Mouse (Mus musculus) forebrain, embryonic 10.5 days (tissue): ENCODE measurements around the gene Catsperg2. TPM values are rescaled to one million over a fixed set of nuclear protein-coding genes. Genes with fewer than 3 reads are reported as not detected.
"Not testable (repeated sequence)": the region's sequence is repeated elsewhere in the genome, so short reads cannot be mapped to it uniquely, and the experiment has no call there.

Source experiments
- DNase-seq: peaks from one replicate; pipeline ENCODE4 v3.0.0-alpha.2; 2017; ENCODE audit warnings: low spot score; ENCODE audit errors: extremely low spot score
- H3K27ac ChIP-seq: fragments of 300-500 bp; sonication (generic); 2 replicates; pipeline ENCODE4 v1.5.1; 2016; ENCODE audit warnings: mild to moderate bottlenecking
- H3K27me3 ChIP-seq: fragments of 300-500 bp; sonication (generic); 2 replicates; pipeline ENCODE4 v1.6.1; 2016; ENCODE audit warnings: mild to moderate bottlenecking; ENCODE audit not compliant: poor library complexity, severe bottlenecking
- H3K36me3 ChIP-seq: fragments of 300-500 bp; sonication (generic); replicated peaks from 2 replicates; pipeline ENCODE4 v1.6.1; 2016; ENCODE audit warnings: mild to moderate bottlenecking, moderate library complexity
- H3K4me1 ChIP-seq: fragments of 300-500 bp; sonication (generic); 2 replicates; pipeline ENCODE4 v1.6.1; 2016
- H3K4me3 ChIP-seq: fragments of 300-500 bp; sonication (generic); 2 replicates; pipeline ENCODE4 v1.5.1; 2016; ENCODE audit warnings: mild to moderate bottlenecking, moderate library complexity
- H3K9me3 ChIP-seq: fragments of 300-500 bp; sonication (generic); 2 replicates; pipeline ENCODE4 v1.6.1; 2016; ENCODE audit warnings: mild to moderate bottlenecking, moderate library complexity
- WGBS: fragments of 180-500 bp; shearing (Covaris S2); methylation state at CpG from one replicate; pipeline ENCODE4 v1.1.7; 2016; 5-methylcytosine and 5-hydroxymethylcytosine counted together
- polyA plus RNA-seq: library from polyadenylated mRNA; unstranded; fragments of >200 nt; fragmentation: Nextera tagmentation; extraction: Ambion mirVana; gene quantifications from 2 replicates; pipeline ENCODE4 v1.2.1, GENCODE M21; 2016

Catsperg2 gene
- 0.14 TPM in 1 of 2 replicates, not detected in the other for polyA plus RNA-seq

DNA sequence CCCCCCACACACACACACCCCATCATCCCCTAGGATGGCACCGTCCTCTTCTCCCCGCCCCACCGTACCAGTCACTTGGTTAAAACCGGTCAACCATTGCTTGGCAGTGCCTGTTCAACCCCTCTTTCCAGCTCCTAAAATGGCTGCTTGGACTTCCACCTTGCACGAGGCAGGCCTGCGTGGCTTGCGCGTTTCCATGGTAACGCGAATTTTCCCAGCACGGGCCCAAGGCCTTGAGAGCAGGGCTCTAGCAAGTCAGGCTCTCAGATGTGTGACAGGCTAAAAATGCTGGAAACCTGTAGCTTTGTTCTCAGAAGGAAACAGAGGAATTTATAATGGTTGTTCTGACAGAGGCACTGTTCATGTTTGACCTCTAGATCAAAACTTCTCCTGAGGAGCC is at the start of gene Catsperg2:
Catsperg2 (minus strand) TSS at position 173 of the 400 bp plus-strand sequence.
- DNase-seq, H3K4me3 ChIP-seq, H3K27ac ChIP-seq, H3K4me1 ChIP-seq, H3K27me3 ChIP-seq, H3K36me3 ChIP-seq: not testable (repeated sequence)
- H3K9me3 ChIP-seq = peaks cover 15% of the 10 kb centered on the region
- WGBS = 63% methylated on average over 11 of the region's 11 CpGs

DNA sequence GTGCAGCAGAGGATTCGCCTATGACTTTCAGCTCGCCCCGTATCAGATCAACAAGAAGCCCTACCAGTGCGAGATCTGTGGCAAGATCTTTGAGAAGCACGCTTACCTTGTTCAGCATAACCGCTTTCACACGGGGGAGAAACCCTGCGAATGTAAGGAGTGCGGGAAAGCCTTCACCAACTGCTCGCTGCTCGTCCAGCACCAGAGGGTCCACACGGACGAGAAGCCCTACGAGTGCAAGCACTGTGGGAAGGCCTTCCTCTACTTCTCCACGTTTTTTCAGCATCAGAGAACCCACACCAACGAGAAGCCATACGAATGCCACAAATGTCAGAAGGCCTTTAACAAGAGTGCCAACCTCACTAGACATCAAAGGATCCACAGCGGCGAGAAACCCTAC is 49.7 kb upstream of the Catsperg2 start:
- WGBS = 94% methylated on average over 19 of the region's 19 CpGs

DNA sequence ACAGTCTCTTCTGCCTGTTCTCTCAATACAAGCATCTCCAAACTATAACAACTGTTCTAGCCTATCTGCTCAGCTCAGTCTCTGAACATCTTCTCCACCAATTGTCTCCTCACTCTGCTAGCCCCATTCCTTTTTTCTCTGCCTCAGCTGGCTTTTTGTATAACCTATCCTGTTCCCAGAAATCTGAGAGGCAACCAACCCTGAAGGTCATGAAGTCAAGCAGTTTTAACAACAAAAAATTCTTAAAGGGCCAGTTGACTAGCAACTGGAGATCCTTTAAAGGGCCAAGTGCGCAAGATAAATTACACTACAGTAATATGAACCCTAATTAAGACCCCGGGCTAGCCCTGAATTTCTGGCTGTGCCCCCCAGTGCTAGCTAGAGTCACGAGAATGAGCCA is 47.5 kb upstream of the Catsperg2 start:
- Histone ChIP-seq H3K36me3 (peaks cover 85% of the 10 kb centered on the region), H3K9me3 (peaks cover 13% of the 10 kb centered on the region), H3K27me3 (no peaks in the 10 kb centered on the region), H3K27ac (no peak overlapping the region), H3K4me3 (no peak overlapping the region), H3K4me1 (peaks cover 7% of the 10 kb centered on the region)
- DNase-seq = no peak
- whole genome bisulfite sequencing = 87% methylated on average over 3 of the region's 3 CpGs

More for the DNA sequence above, 49.7 kb upstream of the Catsperg2 start:
- Histone ChIP-seq H3K27me3 (no peaks in the 10 kb centered on the region), H3K9me3 (peaks cover 13% of the 10 kb centered on the region), H3K27ac (no peak overlapping the region), H3K4me1 (no peaks in the 10 kb centered on the region), H3K36me3 (peaks cover 84% of the 10 kb centered on the region), H3K4me3 (no peak overlapping the region)
- DNase-seq = no peak

DNA sequence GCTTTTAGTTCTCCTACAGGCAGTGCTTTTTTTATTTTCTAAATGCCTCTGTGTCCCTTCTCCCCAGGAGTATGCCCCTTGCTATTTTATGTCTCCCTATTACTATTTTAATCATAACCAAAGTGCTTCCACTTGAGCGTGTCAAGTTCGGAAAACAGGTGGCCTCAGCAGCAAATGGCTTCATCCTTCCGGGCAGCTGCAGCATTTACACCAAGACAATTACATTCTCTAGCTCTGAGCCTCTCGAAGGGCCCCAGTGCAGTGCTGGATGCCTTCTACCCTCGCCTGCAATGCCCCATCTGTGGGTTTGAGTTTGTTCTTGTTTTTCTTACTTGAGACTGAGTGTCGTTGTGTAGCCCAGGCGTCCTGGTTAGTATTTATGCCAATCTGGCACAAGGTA is 46.7 kb upstream of the Catsperg2 start:
- Histone ChIP-seq H3K4me3 (no peak overlapping the region), H3K4me1 (peaks cover 12% of the 10 kb centered on the region), H3K9me3 (peaks cover 13% of the 10 kb centered on the region), H3K27ac (no peak overlapping the region), H3K36me3 (peaks cover 77% of the 10 kb centered on the region), H3K27me3 (no peaks in the 10 kb centered on the region)
- WGBS = 92% methylated on average over 7 of the region's 7 CpGs
- DNase-seq = peak; percentile 10

DNA sequence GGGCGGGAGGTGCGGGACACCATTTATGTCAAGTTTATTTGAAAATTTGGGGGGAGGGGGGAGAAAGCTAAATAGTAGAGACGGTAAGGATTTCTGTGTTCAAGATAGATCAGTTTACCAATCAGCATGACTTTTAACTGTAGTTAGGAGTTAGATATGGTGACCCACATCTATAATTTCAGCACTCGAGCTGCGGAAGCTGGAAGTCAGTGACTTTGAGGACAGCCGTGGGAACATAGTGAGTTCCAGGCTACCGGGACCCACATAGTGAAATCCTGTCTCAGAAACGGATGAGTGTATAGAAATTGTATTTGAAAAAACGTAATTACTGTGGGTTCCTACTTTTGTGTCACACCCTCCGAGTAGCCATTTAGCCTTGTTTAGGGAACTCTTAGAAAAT is 42.1 kb upstream of the Catsperg2 start:
- H3K4me3 ChIP-seq = peak overlapping the region; percentile 80
- no peaks in the 10 kb centered on the region for H3K27me3 ChIP-seq
- peak overlapping the region; percentile 89 for H3K27ac ChIP-seq
- no peaks in the 10 kb centered on the region for H3K9me3 ChIP-seq
- no peak for DNase-seq
- 7% methylated on average over 10 of the region's 10 CpGs for WGBS
- peaks cover 23% of the 10 kb centered on the region for H3K4me1 ChIP-seq
- H3K36me3 ChIP-seq = peaks cover 31% of the 10 kb centered on the region

DNA sequence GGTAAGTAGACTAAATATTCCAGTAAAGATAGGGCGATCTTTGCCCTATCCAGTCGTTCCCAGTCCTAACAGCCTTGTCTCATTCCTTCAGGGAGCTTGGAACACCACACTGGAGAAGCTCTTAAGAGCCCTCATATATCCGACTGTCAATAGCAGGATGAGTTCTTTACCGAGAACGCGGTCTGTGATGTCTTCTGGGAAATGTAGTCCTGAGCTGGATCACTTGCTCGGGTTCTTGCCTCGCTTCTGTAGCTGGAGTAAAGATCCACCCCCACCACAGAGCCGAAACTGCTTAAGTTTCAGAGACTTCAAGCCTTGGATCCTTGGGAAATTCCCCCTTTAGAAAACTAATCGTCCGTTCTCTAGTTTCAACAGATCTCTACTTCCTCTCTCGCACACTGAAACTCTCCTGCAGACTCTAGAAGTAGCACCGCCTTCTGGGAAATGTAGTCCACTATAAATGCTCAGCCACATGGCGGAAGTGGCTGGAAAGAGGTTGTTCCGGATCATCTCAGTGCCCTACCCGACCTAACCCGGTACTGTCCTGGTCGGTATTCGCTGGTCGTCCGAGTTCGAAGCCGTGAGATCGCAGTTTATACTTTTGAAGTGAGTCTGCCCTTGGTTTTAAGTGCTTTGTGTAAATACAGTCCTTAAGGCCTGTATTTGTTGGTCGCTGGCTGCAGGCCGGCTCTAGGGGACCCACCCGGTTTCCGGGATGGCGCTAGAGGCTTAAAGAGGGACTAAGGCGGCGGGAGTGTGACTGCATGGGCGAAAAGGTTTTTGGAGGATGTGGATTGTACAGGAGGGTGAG is 41.5 kb upstream of the Catsperg2 start, which contains the start of gene Zfp84:
Zfp84 (plus strand) TSS at position 463 of the 811 bp plus-strand sequence.
- DNase-seq = peak; percentile 85
- peaks cover 25% of the 10 kb centered on the region for H3K36me3 ChIP-seq
- peak within 1 kb of the TSS; percentile 89 for H3K27ac ChIP-seq
- H3K9me3 ChIP-seq = no peaks in the 10 kb centered on the region
- H3K27me3 ChIP-seq = no peaks in the 10 kb centered on the region
- peaks cover 23% of the 10 kb centered on the region for H3K4me1 ChIP-seq
- peak within 1 kb of the TSS; percentile 80 for H3K4me3 ChIP-seq
- WGBS = under 1% methylated on average over 32 of the region's 32 CpGs

DNA sequence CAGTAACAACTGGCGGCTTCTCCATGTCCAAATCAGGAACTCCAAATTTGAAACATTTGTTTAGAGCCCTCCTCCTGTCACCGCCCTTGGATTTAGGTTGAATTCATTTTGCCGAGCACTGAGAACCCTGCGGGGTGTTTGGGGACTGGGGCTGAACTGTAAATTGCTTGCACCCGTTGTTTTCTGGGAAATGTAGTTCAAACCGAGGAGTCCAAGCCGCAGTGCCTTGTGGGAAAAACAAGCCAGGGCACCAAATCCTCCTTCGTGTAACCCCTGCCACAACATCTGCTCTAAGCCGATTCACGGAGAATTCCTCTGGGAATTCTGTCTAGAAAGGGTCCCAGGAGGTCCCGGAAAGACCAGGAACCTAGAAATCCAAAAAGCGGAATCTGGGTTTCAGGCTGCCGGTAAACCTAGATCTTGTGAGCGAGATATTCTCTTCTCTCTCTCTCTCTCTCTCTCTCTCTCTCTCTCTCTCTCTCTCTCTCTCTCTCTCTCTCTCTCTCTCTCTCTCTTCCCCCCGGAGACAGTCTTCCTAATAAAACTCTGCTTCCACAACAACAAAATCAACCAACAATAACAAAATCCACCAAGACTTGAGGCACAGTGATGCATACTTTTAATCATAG is 40.3 kb upstream of the Catsperg2 start:
- WGBS = 1% methylated on average over 15 of the region's 15 CpGs
- Histone ChIP-seq H3K27ac (peak overlapping the region; percentile 79), H3K4me1 (peaks cover 23% of the 10 kb centered on the region)

DNA sequence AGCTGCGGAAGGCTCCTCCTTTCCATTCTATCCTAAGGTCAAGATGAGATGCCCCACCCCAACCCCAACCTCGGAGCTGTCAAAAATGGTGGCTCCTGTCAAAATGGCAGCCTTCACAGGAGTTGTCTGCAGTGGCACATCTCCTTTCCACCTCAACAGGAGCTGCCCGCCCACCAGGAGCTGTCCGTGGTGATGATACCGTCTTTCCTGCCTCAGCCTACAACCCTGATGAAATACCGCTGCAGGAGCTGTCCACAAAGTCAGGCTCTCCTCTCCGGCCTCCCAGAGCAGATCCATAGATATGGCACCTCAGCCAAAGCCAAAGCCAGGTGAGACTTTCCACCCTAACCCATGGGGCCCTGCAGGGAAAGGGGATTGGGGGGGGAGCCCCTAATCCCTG is 37.9 kb upstream of the Catsperg2 start:
- Histone ChIP-seq H3K4me3 (no peak overlapping the region), H3K27ac (no peak overlapping the region), H3K4me1 (peaks cover 19% of the 10 kb centered on the region), H3K36me3 (no peaks in the 10 kb centered on the region), H3K27me3 (no peaks in the 10 kb centered on the region), H3K9me3 (no peaks in the 10 kb centered on the region)
- 78% methylated on average over 7 of the region's 7 CpGs for WGBS
- peak; percentile 11 for DNase-seq

More for the DNA sequence above, 40.3 kb upstream of the Catsperg2 start:
- no peaks in the 10 kb centered on the region for H3K27me3 ChIP-seq
- no peaks in the 10 kb centered on the region for H3K9me3 ChIP-seq
- H3K36me3 ChIP-seq = peaks cover 14% of the 10 kb centered on the region
- peak overlapping the region; percentile 80 for H3K4me3 ChIP-seq
- DNase-seq = peak; percentile 74

DNA sequence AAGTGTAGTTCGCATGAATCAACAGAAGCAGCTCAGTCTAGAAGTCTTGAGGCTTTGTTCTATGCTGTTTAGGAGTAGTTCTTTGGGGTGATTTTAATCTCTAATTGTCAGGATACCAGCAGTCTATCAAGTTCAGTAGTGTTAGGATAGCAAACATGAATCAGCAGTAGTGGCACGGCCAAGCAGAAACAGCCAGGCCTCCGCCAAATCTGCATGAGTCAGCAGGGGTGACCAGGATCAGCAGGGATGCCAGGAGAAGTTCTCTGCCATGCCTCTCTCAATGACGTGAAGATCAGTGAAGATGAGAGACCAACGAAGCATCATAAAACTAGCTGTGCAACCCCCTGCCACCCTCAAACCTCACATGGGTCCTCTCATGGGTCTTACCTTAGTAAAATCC is 33.6 kb upstream of the Catsperg2 start:
- H3K4me1 ChIP-seq = no peaks in the 10 kb centered on the region
- no peak overlapping the region for H3K27ac ChIP-seq
- 87% methylated on average over 5 of the region's 5 CpGs for WGBS
- H3K27me3 ChIP-seq = no peaks in the 10 kb centered on the region
- no peaks in the 10 kb centered on the region for H3K36me3 ChIP-seq
- peak; percentile 7 for DNase-seq
- H3K4me3 ChIP-seq = no peak overlapping the region
- H3K9me3 ChIP-seq = peaks cover 13% of the 10 kb centered on the region; the same call in 1 of the 2 replicates

DNA sequence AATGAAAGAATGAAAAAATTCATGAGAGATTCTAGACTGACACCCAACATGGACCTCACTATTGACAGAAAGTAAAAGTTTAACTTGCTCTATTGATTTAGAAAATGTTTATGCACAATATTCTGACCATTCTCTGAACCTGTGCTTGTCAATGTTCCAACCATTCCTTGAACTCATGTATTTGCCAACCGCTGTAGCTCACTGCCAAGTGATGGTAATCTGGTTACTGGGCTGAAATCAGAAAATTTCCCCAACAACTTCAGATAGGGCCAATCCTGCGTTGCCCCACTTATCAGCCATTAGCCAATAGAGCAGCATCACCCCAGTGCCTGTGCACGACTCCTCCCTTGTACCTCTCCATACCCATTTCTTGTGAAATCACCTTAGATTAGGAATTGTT is 15.4 kb upstream of the Catsperg2 start:
- no peak overlapping the region for H3K27ac ChIP-seq
- no peak for DNase-seq
- peaks cover 6% of the 10 kb centered on the region; the same call in 1 of the 2 replicates for H3K9me3 ChIP-seq
- 90% methylated on average over 3 of the region's 3 CpGs for WGBS
- no peaks in the 10 kb centered on the region for H3K4me1 ChIP-seq
- H3K27me3 ChIP-seq = no peaks in the 10 kb centered on the region
- H3K36me3 ChIP-seq = no peaks in the 10 kb centered on the region
- no peak overlapping the region for H3K4me3 ChIP-seq

DNA sequence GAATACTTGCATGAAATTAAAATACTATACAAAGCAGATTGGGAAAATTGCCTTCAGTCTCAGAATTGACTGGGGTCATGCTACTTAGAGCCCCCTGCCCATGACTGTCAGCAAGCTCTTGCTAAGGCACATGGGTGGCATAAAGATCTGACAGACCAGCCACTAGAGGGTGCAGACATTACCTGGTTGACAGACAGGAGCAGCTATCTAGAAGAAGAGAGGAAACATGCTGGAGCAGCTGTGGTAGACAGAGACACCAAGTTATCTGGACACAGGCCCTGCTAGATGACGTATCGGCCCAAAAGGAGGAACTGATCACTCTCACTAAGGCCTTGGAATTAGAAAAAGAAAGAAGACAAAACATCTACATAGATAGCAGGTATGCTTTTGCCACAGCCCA is 1.2 kb upstream of the Catsperg2 start:
- WGBS = 94% methylated on average over 2 of the region's 2 CpGs

DNA sequence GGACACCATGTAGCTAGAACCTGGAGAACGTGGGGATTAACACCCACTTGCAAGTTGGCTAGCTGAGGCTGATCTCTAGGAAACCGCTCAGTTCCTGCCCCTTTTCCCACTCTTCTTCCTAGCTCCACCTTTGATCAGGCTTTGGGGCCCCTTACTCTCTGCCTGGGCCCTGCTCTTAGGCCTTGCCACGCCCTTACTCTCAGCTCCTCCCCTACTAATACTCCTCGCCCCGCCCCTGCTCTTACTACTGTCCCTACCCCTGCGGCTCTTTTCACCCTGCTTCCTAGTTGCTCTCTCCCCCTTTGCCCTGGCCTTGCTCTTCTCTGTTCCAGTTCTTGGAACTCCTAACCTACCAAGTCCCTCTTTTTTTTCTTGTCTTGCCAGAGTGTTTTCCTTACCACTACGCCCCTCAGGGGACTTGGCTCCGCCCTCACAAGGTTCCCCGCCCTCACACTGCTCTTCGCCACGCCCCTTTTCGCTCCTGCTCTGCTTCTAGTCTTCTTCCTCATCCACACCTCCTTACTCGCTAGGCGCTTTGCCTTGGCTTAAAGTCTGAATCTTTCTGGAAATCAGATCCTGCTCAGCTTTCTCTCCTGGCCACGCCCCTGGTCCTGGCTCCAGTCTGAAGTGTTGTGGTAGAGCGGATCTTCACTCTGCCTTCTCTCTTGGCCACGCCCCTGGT is 1.2 kb downstream of the Catsperg2 start:
- H3K36me3 ChIP-seq, H3K27me3 ChIP-seq, H3K27ac ChIP-seq, H3K4me1 ChIP-seq, H3K9me3 ChIP-seq, H3K4me3 ChIP-seq: not testable (repeated sequence)
- peak; percentile 23 for DNase-seq
- WGBS = 37% methylated on average over 17 of the region's 17 CpGs

More for the DNA sequence above, 1.2 kb upstream of the Catsperg2 start:
- Histone ChIP-seq H3K4me1 (peaks cover 3% of the 10 kb centered on the region; the same call in 1 of the 2 replicates), H3K9me3 (peaks cover 26% of the 10 kb centered on the region), H3K27ac (no peak overlapping the region), H3K27me3 (no peaks in the 10 kb centered on the region), H3K36me3 (no peaks in the 10 kb centered on the region), H3K4me3 (no peak overlapping the region)
- no peak for DNase-seq
